Comparison of ENCODE assay signal across 16 mouse cellular contexts in the genomic region with DNA sequence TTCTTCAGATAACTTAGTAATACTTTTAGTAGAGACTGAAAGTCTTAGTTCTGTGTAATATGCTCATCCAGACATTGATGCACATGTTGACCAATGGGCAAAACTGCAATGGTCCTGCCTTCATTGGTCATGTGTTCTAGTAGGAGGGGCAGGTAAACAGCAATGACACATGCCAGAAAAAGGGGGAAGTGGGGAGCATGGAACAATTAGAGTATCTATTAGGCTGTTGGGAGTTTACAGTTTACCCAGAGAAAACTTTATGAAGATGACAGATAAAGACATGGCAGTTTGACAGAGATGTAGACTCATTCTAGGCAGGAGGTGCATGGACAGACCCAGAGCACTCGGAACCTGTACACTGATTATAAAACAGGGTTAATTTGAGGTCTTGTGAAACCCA.
"Had no signal": no experiment of that assay in that cellular context is flagged by ENCODE, and none has a peak within 500 bp of the region (broad histone marks: within the 10 kb centered on the region; RNA-seq: fewer than 3 reads in every experiment).

No protein-coding gene starts in this region.

- H3K4me2 ChIP-seq: limb, embryonic 13.5 days; liver, embryonic 15.5 days; lung, embryonic 14.5 days; midbrain, embryonic 13.5 days; neural tube, embryonic 12.5 days had no signal

- H3K9me3 ChIP-seq: limb, embryonic 13.5 days; liver, embryonic 15.5 days; midbrain, embryonic 13.5 days; neural tube, embryonic 12.5 days had no signal

- H3K27me3 ChIP-seq: limb, embryonic 13.5 days; liver, embryonic 15.5 days; midbrain, embryonic 13.5 days; neural tube, embryonic 12.5 days had no signal

- DNase-seq: kidney, adult 2 months; kidney, postnatal 36 days; left cerebral cortex, postnatal 4 days; lung, embryonic 14.5 days; lung, postnatal 10 days; lung, postnatal 4 days; retina, postnatal 1 day; right cerebral cortex, postnatal 4 days; spleen, adult 18-20 months; thymus, postnatal 36 days had no signal

- H3K9ac ChIP-seq: limb, embryonic 13.5 days; liver, embryonic 15.5 days; lung, embryonic 14.5 days; midbrain, embryonic 13.5 days; neural tube, embryonic 12.5 days had no signal

- H3K4me3 ChIP-seq: layer of hippocampus, adult 2 months; limb, embryonic 13.5 days; liver, embryonic 15.5 days; midbrain, embryonic 13.5 days; neural tube, embryonic 12.5 days had no signal

- H3K36me3 ChIP-seq: limb, embryonic 13.5 days; liver, embryonic 15.5 days; midbrain, embryonic 13.5 days; neural tube, embryonic 12.5 days had no signal

- H3K27ac ChIP-seq: layer of hippocampus, adult 2 months; limb, embryonic 13.5 days; liver, embryonic 15.5 days; midbrain, embryonic 13.5 days; neural tube, embryonic 12.5 days had no signal

- ATAC-seq: intestine, embryonic 16.5 days; midbrain, embryonic 13.5 days had no signal

- H3K4me1 ChIP-seq: limb, embryonic 13.5 days; neural tube, embryonic 12.5 days had no signal
